Mouse (Mus musculus) MEL-GATA-1-ER (cell line): Measurements from ENCODE around the gene Arhgef12.

Experiments
- DNase-seq: peaks from one replicate; pipeline ENCODE4 v3.0.0-alpha.2; 2012; ENCODE audit warnings: low read depth; ENCODE audit errors: extremely low read depth

Arhgef12 gene

DNA sequence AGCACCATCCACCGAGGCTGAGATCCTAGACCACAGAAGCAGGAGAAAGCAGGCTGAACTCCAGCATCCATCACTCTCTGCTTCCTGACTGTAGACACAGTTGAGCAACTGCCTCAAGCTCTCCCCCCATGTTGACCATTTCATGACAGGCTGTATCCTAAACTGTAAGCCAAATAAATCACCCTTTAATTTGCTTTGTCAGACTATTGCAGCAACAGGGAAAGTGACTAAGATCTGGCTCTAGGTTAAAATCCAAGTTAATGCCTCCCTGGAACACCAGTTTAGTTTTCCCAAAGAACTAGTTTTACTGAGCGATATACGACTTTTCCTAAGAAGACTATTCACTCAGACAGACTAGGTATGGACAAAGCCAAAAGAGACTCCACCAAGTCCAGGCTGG lies 28.3 kb downstream of the Arhgef12 start:
- DNase-seq: no peak

DNA sequence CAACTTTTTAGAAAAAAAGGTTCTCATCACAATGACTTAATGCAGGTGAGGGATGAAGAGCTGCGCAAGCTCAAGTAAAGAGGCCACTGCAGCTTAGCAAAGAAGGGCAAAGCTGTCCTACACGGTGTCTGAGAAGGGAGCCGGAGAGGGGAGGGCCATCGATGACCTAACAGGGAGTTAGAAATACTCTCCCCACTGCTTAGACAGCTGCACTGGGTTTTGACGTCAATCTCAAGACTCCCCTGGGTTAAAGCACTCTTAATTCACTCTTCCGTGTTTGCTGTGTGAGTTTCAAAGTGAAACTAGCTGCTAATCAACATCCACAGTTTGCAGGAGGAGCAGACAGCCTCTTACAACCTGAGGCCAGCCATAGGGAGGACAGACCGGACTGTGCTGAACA lies 30.9 kb downstream of the Arhgef12 start:
- DNase-seq: no peak

DNA sequence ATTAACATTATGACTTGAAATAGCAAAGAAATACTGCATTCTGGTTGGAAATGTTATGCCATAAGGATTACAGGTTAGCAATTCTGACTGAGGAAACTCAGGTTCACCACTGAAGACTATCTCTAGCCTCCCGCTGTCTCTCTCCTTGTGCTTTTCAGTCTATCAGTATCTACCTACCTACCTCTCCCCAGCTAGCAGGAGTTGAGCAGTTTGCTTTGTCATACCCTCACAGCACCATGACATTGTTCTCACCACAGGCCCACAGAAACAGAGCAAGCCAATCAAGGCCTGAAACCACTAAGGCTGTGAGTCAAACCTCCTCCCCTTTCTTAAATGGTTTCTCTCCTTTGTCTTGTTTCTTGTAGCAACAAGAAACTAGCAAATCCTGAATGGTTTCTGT lies 32.4 kb downstream of the Arhgef12 start:
- DNase-seq: no peak

DNA sequence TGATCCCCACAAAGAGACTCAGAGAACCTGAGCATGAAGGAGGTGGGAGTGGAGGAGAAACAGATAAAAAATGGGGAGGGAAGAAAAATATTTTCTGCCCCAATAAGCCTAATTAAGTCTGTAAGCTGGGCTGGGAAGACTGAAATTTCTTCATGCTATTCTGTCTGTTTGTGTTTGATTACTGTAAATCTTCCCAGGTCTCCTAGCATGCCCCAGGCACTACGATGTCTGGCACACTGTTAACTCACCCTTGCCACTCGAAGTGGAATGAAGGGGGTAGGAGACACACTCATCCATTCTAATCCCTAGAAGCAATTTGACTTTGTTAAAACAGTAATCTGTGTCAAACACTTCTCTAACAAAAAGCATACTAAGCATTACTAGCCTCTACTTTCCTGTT lies 35.3 kb downstream of the Arhgef12 start:
- DNase-seq: no peak

DNA sequence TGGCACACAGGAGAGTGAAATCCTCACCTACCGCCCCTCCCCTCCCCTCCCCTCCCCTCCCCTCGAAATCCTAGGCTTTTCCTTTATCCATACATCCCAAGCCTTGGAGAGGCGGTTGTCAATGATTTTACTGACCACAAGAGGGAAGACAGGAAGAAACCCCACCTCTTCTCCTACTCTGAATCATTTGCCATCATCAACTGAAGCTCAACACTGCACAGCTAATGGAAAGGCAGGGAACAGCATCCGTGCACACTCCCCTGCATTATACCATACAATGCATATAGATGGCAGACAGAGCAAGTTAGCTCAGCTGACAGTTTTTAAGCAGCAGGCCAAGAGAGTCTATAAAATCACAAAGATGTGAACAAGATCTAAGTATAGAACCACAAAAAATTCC lies 35.9 kb downstream of the Arhgef12 start:
- DNase-seq: no peak

DNA sequence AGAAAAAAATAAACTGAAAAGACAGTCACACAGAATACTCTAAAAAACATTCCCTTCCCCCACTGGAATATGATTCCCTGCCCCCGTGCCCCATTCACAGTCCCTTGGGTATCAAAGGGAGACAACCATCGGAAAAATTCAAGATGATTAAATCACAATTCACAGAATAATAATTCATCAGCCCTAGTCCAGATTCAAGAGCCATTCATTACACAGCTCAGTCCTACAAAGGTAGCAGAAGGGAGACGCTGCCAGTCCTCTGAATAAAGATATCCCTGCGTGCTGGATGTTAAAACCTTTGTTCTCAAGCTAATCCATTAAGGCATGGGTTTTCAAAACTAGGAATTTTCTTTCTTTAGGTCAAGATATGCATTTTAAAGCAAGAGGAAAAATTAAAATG lies 36.5 kb downstream of the Arhgef12 start:
- DNase-seq: no peak

DNA sequence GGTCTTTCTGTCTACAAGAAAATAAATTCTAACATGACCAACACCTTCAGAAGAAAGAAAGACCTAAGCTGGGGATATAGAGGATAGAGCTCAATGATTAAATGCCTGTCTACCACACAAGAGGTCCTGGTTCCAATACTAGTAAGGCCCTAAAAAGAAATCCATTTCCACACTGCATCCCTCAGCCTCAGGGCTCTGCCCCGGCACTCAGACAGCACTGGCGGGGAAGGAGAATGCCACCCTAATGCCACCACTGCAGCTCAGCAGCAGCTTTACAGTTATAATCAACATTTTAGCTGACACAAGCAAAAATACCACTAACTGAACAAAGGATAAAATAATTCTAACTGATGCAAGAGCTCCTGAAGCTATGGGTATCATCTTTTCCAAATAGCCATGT lies 36.9 kb downstream of the Arhgef12 start:
- no peak for DNase-seq

DNA sequence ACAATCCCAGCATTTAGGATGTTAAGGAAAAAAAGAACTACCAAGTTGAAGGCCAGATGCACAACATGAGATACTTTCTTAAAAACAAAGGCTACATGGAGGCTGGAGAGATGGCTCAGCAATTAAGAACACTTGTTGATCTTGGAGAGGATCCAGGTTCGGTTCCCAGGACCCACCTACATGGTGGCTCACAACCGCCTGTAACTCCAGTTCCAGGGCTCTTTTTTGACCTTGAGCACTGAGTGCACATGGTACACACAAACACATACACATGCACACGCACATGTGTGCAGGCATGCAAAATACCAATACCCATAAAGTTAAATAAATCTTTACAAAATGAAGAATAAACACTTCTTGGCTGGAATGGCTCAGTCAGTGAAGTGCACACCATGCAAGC lies 39.1 kb downstream of the Arhgef12 start:
- DNase-seq: no peak

DNA sequence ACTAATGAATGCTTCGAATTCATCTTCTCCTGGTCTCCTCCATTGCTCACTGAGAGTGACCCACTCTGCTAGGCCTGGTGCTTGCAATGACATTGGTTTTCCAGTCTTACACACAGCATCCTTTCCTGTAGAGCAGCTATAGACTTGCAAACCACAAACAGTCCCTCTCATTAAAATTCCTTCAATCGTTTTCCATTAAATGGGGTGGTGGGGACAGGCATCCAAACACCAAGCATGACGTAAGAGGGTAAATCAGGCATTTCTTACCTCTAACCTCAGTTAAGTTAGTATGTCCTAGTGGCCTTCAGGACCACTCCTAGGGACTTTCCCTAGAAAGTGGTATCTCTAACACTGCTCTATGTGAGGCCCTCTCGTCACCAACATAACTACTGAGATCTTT lies 41.8 kb downstream of the Arhgef12 start:
- DNase-seq: no peak

DNA sequence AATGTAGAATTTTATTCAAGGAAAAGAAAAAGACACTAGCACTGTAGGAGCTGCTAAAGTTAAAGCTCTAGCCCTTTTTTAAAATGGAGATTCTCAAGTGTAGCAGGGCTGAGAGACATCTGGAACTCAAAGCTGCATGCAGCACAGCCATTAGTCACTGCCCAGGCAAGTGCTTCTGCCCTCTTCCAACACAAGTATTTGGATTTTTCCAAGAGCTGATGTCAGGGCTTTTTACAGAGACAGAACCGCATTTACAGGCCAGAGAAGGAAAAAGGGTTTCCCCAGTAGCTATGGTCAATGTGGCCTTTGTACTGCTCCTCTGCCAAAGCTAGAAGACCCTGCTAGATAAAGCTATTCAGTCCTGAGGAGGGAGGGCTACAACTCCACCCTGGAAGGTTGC lies 45.5 kb downstream of the Arhgef12 start:
- DNase-seq: no peak

DNA sequence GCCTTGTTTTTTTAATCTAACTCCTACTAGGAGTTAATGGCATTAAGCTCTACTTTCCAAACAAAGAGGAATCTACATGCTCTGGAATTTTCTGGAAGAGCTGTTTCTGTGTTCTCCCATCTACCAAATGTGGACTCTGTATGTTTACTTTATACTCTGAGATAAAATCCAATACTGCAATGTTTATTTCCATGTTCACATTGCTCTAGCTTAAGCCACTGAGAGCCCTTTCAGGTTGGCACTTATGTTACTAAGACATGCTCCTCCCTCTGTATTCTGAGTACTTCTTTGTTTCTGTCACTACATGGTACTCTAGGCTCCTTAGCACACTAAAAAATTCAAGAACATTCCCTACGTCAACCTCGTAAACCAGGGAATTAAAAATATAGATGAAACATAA lies 56.6 kb downstream of the Arhgef12 start:
- no peak for DNase-seq

DNA sequence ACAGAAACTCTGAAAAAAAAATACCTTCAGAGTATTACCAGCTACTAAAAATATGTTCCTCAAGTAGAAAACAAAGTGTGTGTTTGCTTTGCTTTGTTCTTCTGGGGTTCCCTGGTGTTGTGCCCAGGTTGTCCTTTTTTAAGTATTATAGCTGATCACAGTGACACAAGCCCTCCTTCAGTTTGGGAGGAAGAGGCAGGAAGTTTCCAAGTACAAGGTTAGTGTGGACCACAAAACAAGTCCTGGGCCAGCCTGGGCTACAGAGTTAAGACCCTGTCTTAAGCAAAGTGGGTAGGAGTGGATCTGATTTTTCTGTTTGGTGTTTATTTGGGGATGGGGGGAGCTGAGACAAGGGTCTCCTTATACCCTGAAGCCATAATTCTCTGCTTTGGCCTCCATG lies 62.6 kb downstream of the Arhgef12 start:
- DNase-seq: no peak

DNA sequence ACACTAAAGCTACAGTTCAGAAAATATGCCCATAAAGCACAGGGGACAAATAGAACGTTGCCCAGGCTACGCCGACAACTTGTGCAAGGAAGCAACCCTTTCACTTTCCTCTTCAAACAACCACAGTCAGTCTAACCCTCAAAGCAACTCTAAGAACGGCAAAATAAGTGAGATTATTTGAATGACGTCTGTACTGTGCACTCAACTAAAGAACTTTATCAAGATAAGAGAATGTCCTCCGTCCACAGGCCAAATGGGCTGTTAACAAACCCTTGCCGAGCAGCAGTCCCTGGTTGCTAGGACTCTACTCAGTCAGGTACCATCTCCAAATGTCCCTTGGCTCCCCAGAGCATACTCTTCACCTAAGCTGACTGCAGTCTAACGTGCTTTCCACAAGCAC lies 68.6 kb downstream of the Arhgef12 start:
- no peak for DNase-seq

DNA sequence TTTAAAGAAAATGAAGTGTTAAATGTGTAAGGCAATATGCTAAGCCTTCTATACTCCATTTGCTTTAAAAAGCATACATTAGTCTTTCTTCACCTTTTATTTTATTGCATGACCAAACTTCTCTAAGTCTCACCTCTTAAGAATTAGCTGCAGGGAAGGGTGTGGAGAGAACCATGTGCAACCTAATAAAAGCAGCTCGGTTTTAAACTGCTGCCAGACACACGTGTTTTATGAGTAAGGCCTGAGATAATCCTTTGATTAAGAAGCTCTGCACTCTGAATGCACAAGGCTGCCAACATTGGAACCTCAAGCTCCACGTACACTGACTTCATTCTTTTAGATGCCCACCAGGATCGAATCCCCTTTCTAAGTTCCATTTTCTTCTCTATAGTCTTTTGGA lies 71.8 kb downstream of the Arhgef12 start:
- DNase-seq: no peak

DNA sequence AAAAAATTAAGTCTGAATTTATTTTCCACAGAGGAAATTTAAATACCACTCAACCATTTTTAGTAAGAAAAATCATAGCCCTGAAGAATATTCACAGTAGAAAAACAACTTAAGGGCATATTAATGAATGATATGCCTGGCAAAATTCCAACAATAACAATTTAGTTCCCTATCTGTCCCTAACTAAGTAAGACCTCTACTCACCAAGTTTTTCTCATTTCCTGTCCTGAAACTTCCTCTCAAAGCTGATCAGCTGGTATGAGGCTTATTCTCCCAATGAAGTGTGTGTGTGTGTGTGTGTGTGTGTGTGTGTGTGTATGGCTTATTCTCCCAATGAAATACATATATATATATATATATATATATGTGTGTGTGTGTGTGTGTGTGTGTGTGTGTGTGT lies 72.8 kb downstream of the Arhgef12 start:
- peak; percentile 53 for DNase-seq

DNA sequence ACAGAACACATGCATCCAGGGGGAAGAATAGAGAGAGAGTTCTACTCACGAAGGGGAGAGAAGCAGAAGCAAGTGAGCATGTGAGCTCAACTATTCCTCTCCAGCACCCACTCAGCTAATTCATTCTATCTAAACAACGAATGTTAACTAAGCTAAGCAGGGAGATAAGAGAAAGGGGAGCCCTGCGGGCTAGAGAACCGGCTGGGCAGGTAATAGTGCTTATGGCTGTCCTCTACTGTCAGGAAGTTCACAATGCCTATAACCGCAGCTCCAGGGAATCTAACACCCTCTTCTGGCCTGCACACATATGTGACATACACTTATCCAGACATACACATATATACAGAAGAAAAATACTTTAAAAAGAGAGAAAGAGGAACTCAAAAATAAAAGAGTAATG lies 79.3 kb downstream of the Arhgef12 start:
- no peak for DNase-seq

DNA sequence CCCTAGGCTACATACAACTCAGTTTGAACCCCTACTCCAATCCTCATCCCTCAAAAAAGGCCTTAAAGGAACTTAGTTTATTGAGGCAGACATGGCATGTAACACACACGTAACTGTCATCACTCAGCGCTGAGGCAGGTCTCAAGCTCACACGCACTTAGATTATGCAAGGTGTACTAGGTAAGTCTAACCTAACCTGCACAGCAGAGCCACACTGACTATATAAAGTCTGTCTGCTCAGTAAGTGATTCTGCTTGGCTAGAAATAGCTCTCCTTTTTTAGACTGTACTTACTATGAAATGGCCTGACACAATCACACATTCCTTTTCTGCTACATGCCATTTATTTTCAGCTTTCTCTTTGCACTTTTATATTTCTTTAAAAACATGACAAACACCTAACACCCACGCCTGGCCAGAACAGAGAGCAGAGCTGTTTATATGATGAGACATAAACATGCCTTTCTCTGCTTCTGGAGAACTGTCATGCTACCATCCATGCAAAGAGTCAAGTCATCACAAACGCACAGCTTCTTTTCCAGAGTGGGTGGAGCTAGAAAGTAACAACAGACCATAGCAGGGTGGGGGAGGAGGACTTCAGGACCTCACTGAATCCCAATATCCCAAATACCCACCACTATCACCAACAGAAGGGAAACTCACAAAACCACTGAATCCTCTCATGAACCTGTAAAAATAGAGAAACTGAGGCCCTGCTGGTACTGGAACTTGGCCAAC lies 85.4 kb downstream of the Arhgef12 start:
- no peak for DNase-seq

DNA sequence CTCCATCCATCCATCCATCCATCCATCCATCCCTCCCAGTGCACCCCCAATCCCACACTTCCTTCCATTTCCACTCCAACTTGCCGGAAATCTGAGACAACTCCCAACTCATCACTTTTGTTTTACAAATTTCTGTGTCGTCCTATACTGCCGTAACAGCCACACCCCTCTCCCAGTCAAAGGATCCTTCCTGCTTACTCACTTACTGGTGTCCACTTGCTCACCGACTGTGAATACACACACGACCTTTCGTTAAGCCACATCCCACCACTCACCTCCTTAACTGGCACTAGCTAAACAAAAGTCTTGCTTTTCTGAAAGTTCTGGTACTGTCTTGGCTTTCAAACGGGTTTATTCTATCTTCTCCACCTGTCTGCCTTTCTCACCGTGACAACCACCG lies 87.4 kb downstream of the Arhgef12 start:
- DNase-seq: no peak

DNA sequence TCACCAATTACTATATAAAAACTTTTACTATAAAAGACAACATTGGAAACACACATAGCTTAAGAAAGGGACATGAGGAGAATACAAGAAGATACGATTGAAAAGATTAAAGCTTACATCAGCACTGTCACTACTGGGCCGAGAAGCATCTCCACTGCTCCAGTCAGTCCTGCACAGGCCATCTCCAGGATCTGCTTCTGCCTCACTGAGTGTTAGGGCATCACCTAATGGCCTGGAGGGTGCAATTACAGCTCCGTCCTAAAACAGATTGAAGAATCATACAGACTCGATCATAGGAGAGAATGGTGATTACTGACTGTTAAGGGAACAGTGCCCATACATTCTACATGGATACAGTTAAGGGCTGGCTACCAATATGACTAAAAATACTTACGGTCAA lies 91.3 kb downstream of the Arhgef12 start:
- DNase-seq: no peak

DNA sequence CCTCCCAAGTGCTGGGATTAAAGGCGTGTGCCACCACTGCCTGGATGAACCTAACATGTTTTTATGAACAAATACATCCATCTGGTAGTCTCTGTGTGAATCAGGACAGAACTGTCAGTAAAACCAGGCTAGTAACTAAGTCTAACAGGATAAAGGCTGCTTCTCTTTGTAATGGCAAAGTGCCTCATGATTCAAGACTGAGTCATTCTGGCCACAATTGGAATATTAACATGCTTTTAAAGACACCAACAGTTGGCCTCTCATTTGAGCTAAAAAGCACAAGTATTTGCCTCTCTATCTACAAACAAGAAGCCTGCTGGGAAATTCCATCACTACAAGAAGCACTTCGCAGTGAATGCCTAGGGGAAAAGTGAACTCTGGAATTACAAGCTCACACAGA lies 91.7 kb downstream of the Arhgef12 start:
- no peak for DNase-seq

DNA sequence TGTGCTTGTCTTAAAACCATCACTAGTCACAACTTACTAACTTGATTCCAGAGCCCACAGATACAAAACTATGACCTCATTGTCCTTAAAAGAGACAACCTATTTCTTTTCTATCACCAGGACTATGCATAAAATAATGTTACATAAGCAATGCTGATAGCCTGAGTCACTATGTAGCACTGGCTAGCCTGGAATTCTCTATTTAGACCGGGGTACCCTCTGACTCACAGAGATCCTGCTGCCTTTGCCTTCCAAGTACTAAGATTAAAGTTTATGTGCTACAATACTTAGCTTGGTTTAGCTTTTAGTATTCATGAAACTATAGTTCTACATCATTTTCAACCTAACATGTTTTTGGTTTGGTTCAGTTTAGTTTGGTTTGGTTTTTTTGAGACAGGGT lies 92.2 kb downstream of the Arhgef12 start:
- DNase-seq: no peak

DNA sequence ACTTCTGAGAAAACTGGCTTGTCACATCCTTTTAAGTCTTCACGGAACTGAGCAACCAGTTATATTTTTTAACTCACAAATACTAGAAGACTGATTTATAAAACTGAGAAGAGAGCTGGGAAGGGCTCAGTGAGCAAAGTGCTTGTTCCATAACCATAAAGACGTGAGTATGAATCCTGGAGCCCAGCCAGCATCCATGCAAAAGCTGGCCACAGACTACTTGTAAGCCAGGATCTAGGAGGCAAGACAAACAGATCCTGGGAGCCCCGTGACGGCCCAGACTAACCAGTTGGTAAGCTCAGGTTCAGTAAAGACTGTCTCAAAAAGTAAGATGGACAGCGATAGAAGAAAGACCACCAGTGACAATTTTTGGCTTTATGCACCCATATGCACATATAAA lies 94.5 kb downstream of the Arhgef12 start:
- DNase-seq: no peak

DNA sequence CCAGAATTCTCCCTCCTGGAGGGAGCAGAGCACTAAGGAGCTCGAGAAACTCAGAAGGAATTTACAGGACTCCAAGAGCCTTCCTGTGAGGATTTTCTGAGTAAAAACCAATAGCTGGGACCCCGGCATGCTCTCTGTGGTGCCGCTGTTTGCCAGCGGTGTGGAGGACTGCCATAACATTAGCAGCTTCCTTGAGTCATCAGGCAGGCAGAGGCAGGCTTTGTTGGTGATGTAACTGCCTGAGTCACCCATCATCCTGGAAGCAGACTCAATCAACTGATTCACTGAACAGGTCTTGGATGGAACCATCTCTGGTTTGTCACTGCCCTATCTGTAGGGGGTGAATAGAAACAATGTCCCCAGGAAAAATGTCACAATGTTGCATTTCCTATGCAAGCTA lies 96.0 kb downstream of the Arhgef12 start:
- DNase-seq: no peak

DNA sequence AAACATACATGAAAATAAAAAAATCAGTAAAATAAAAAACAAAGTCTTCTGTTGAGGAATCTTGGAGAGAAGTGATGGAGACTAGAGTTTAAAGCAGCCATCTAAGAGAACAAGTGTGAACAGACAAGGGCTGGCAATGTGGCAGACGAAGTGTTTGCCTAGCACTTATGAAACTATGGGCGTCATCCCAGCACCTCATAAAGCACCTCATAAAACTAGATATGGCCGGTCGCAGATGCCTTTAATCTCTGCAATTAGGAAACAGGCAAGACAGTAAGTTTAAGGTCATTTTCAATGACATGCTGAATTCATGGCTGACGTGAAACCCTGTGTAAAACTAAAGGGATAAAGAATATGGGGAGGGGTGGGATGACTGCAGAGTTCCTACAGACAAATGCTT lies 103.2 kb downstream of the Arhgef12 start:
- DNase-seq: no peak
